ENCODE assay signal across 11 mouse cellular contexts in genomic region chr17:44165730-44166347, GRCm38 (mm10). TPM values are rescaled to one million over a fixed set of nuclear protein-coding genes. Genes with fewer than 3 reads are reported as not detected.
DNase-seq lines count a peak whose midpoint lies in the region; ATAC-seq lines count a peak whose summit lies in the region.
"Had no signal": no experiment of that assay in that cellular context is flagged by ENCODE, and none has a peak within 500 bp of the region (broad histone marks: within the 10 kb centered on the region; RNA-seq: fewer than 3 reads in every experiment).

No protein-coding gene starts in this region.

- H3K9me3 ChIP-seq in hindbrain, embryonic 14.5 days (ENCODE audit: control insufficient read depth, low read length): 0 out of 2 replicates have a peak, but pooled peaks cover 4% of the 10 kb centered on the region

- ATAC-seq in hindbrain, embryonic 14.5 days (ENCODE audit: low FRiP score): no peak

- no peak overlapping the region for H3K27ac ChIP-seq in hindbrain, embryonic 14.5 days

- H3K9ac ChIP-seq in hindbrain, embryonic 14.5 days: no peak overlapping the region

- H3K4me3 ChIP-seq in hindbrain, embryonic 14.5 days (replicated peaks; ENCODE audit: low read length): no peak overlapping the region

- H3K4me2 ChIP-seq in hindbrain, embryonic 14.5 days (replicated peaks): no peak overlapping the region

- no peaks in the 10 kb centered on the region for H3K27me3 ChIP-seq in hindbrain, embryonic 14.5 days (ENCODE audit: control insufficient read depth, insufficient read depth, low read length)

- DNase-seq in kidney, adult 18-20 months: peak; percentile 25
- DNase-seq in kidney, adult 9 months: no peak
- DNase-seq in R1 (ENCODE audit: low read depth, low spot score): peak; percentile 61
- DNase-seq in kidney, postnatal 10 days: peak; percentile 28
- DNase-seq in skeletal muscle tissue, adult 2 months (ENCODE audit: low read depth, low spot score): peak; percentile 45
- no peak for DNase-seq in adrenal gland, postnatal 4 days (ENCODE audit: low spot score in 2 of 2)
- no peak for DNase-seq in frontal cortex, postnatal 25 days (ENCODE audit: low spot score in 2 of 2)
- DNase-seq in hindbrain, embryonic 14.5 days (ENCODE audit: low spot score): no peak
- DNase-seq: heart, postnatal 36 days; thymus, postnatal 25 days had no signal

- H3K36me3 ChIP-seq in hindbrain, embryonic 14.5 days (replicated peaks; ENCODE audit: control insufficient read depth, insufficient read depth): no peaks in the 10 kb centered on the region
- H3K36me3 ChIP-seq: G1E had no signal

- 81% methylated on average over 11 of the region's 11 CpGs for WGBS in hindbrain, embryonic 14.5 days

- no peaks in the 10 kb centered on the region for H3K4me1 ChIP-seq in hindbrain, embryonic 14.5 days (replicated peaks; ENCODE audit: control insufficient read depth, insufficient read depth, low read length)

RNA-seq across cellular contexts. Expression of gene Clic5, which starts 22.5 kb away (rescaled TPM):
- 10 to 100 TPM in 1 of 2 experiments, 1 to 10 TPM in 1; 7.9 to 11.2 TPM for total RNA-seq in adrenal gland, postnatal 4 days (2021)
- polyA plus RNA-seq in hindbrain, embryonic 14.5 days (2014; fragmentation: Nextera tagmentation; extraction: Ambion mirVana): 0.39 and 0.46 TPM in 2 replicates
- polyA plus RNA-seq: G1E had no signal

Comparison
In these comparisons a context has a peak if more than half of its experiments do, and no peak if none do; other contexts are left out.
1. DNase-seq: peak in kidney, adult 18-20 months (single experiment), R1 (single experiment), kidney, postnatal 10 days (single experiment) and skeletal muscle tissue, adult 2 months (single experiment); none in kidney, adult 9 months (single experiment), adrenal gland, postnatal 4 days (0 of 2), frontal cortex, postnatal 25 days (0 of 2) and hindbrain, embryonic 14.5 days (single experiment).